Mouse (Mus musculus) left cerebral cortex, adult 2 months (tissue): ENCODE measurements at regions not wholly inside any gene's neighbourhood (a gene's known extent, or its start where the extent isn't known, plus 50 kb on each side); places are given as distances from the start of the nearest gene placed in this dataset.
"Not testable (repeated sequence)": the region's sequence is repeated elsewhere in the genome, so short reads cannot be mapped to it uniquely, and the experiment has no call there.

Experiments used
- DNase-seq, 2 experiments: peaks; one replicate each; pipeline ENCODE4 v3.0.0; 2021 to 2022; ENCODE audit warnings: low spot score in 2 of 2, mixed read lengths in 1 of 2; ENCODE audit errors: extremely low spot score in 1 of 2
- H3K27ac ChIP-seq: fragments of 200-600 bp; 2 replicates; pipeline ENCODE4 v1.8.1; 2022
- H3K4me3 ChIP-seq: fragments of 200-600 bp; 2 replicates; pipeline ENCODE4 v1.8.1; 2022
- CTCF ChIP-seq: fragments of 200-600 bp; IDR thresholded peaks from 2 replicates; pipeline ENCODE4 v1.8.1; 2022; ENCODE audit warnings: antibody characterized with exemption, mild to moderate bottlenecking, moderate library complexity
- intact Hi-C: fragments of 180-260 bp; cut with DNase I; formaldehyde crosslinking; loops from one replicate; pipeline ENCODE4 v1.15.1; 2025

- no peak for TF ChIP-seq CTCF
- Histone ChIP-seq H3K4me3 (no peak overlapping the region), H3K27ac (no peak overlapping the region)
- intact Hi-C loops = loop anchor here (5.0 to 10.0 kb wide), 5 partner anchors 157 to 1402 kb away; no protein-coding TSS in a partner anchor
- no peak for DNase-seq
These were observed 196.2 kb downstream of the Nucb2 start for GRCm38 (mm10) chr7:116700409-116700808.

- peak overlapping the region; percentile 12; the same call in 1 of the 2 replicates for H3K27ac ChIP-seq
- peak; percentile 77 to 89 for DNase-seq
- no peak overlapping the region for H3K4me3 ChIP-seq
- intact Hi-C loops = loop anchor here (1.0 to 10.0 kb wide), 7 partner anchors 156 to 1401 kb away; no protein-coding TSS in a partner anchor
- TF ChIP-seq CTCF = peak; percentile 95
These were observed 197.5 kb downstream of the Nucb2 start for GRCm38 (mm10) chr7:116701466-116702342.

GRCm38 (mm10) chr7:116702596-116702995, 198.4 kb downstream of the Nucb2 start:
- Histone ChIP-seq H3K27ac (no peak overlapping the region), H3K4me3 (no peak overlapping the region)
- intact Hi-C loops = loop anchor here (2.0 to 10.0 kb wide), 6 partner anchors 155 to 1400 kb away; no protein-coding TSS in a partner anchor
- TF ChIP-seq CTCF = peak; percentile 20
- DNase-seq = no peak

- intact Hi-C loops = no loop called here
- no peak overlapping the region for H3K27ac ChIP-seq
- H3K4me3 ChIP-seq = no peak overlapping the region
- no peak for TF ChIP-seq CTCF
- DNase-seq = no peak
These were observed 207.4 kb downstream of the Nucb2 start for GRCm38 (mm10) chr7:116711541-116711940.

GRCm38 (mm10) chr7:116713200-116713599, 209.0 kb downstream of the Nucb2 start:
- TF ChIP-seq CTCF = no peak
- H3K4me3 ChIP-seq = no peak overlapping the region
- H3K27ac ChIP-seq = no peak overlapping the region
- no peak for DNase-seq
- intact Hi-C loops = no loop called here

- no peak for DNase-seq
- Histone ChIP-seq H3K4me3 (no peak overlapping the region), H3K27ac (no peak overlapping the region)
- no peak for TF ChIP-seq CTCF
- intact Hi-C loops = no loop called here
These were observed 211.3 kb downstream of the Nucb2 start for GRCm38 (mm10) chr7:116715234-116716046.

- DNase-seq = no peak
- no peak overlapping the region for H3K4me3 ChIP-seq
- H3K27ac ChIP-seq = no peak overlapping the region
- intact Hi-C loops = no loop called here
- no peak for TF ChIP-seq CTCF
These were observed 224.2 kb downstream of the Nucb2 start for GRCm38 (mm10) chr7:116728379-116728778.

- no peak for DNase-seq
- intact Hi-C loops = no loop called here
- H3K4me3 ChIP-seq = no peak overlapping the region
- H3K27ac ChIP-seq = no peak overlapping the region
- no peak for TF ChIP-seq CTCF
These were observed 225.6 kb downstream of the Nucb2 start for GRCm38 (mm10) chr7:116729795-116730194.

GRCm38 (mm10) chr7:116735676-116736075, 231.5 kb downstream of the Nucb2 start:
- Histone ChIP-seq H3K4me3 (no peak overlapping the region), H3K27ac (no peak overlapping the region)
- TF ChIP-seq CTCF = no peak
- no peak for DNase-seq
- intact Hi-C loops = no loop called here

- no peak overlapping the region for H3K4me3 ChIP-seq
- intact Hi-C loops = no loop called here
- TF ChIP-seq CTCF = no peak
- no peak for DNase-seq
- no peak overlapping the region for H3K27ac ChIP-seq
These were observed 232.2 kb downstream of the Nucb2 start for GRCm38 (mm10) chr7:116736333-116736732.

GRCm38 (mm10) chr7:116738009-116738408, 233.8 kb downstream of the Nucb2 start:
- intact Hi-C loops = no loop called here
- Histone ChIP-seq H3K27ac (no peak overlapping the region), H3K4me3 (no peak overlapping the region)
- TF ChIP-seq CTCF = no peak
- no peak for DNase-seq

GRCm38 (mm10) chr7:116754556-116754955, 250.4 kb downstream of the Nucb2 start:
- intact Hi-C loops = no loop called here
- Histone ChIP-seq H3K4me3 (no peak overlapping the region), H3K27ac (no peak overlapping the region)
- DNase-seq = no peak
- TF ChIP-seq CTCF = no peak

- DNase-seq, intact Hi-C loops, H3K27ac ChIP-seq, H3K4me3 ChIP-seq: not testable (repeated sequence)
These were observed 288.0 kb downstream of the Nucb2 start for GRCm38 (mm10) chr7:116792181-116792580.
